Mouse (Mus musculus): ENCODE results near the gene Zhx3.

Zhx3 gene

DNA sequence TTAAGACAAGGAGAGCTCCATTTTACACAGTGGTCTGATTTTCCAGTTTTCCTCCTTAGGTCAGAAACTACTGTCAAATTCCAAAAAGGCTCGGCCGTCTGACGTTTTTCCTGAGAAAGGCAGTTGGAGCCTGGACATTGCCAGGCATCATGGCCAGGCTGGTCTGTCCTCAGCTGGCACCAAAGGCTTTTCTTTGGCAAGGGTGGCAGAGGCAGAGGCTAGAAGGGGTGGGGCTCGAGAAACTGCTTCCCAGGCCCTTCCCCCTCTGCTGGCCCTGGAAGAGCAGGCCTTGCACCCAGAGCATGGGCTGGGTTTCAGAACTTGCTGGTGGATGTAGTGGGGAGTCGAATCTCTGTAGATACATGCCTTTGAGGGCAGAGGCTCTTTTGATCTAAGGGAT, 9.6 kb upstream of the Zhx3 start:
- no peak for DNase-seq (ENCODE audit: low read depth, low spot score)

DNA sequence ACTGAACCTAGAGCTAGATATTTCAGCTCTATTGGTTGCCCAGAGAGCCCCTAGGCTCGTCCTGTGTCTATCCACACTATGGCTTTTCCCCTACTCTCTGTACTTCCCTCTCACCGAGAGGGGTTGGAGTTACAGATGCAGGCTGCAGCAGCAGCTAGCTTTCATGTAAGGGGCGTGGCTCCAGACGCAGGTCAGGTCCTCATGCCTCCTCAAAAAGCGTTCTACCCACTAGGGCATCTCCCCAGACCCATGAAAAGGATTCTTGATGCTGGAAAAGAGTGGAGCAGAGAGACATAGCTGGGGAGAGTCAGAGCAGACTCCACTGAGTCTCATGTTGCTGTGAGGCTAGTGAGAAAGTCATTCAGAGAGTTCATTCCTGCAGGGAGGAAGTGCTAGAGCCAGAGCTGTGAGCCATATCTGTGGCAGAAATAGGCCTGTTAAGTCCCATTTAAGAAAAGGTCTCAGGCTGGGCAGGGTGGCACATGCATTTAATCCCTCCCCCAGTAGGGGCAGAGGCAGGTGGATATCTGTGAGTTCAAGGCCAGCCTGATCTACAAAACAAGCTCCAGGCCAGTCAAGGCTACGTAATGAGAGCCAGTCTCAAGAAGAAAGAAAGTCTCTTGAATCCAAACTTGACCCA, 8.8 kb upstream of the Zhx3 start:
- no peak for DNase-seq (ENCODE audit: low read depth, low spot score)

DNA sequence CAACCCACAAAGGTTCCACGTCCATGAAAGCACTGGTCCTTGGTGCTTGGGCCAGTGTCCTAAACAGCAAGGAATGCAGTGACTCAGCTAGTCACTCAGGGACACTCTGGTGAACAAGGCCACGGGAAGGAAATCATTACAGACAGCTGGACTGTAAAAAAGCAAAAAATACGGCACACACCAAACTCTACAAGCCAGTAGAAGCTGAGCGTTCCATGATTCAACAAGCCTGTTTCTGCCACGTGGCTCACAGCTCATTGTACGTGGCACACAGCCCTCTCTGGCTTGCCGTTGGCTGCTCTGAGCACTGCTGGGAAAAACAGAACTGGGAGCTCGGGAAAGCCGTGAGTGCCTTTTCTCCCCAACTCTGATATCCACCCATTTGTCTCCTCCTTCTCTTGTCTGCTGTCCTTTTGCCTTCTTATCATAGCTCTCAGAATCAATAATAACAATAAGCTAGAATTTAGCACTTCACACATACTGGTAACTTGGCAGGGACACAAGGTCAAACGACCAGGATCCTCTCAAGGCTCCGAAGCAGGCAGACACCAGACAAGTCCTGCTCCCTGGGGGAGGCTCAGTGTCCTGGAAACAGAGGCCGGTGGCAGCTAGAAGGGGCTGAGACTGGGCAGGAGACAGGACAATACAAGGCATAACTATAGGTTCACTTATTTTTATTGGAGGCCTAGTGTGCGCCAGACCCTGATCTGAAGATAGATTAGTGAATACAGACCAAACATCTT, 7.8 kb upstream of the Zhx3 start, which contains the start of gene Lpin3:
Gene Lpin3 (plus strand): TSS at position 218 of the 743 bp plus-strand sequence.
- no peak for DNase-seq (ENCODE audit: low read depth, low spot score)

DNA sequence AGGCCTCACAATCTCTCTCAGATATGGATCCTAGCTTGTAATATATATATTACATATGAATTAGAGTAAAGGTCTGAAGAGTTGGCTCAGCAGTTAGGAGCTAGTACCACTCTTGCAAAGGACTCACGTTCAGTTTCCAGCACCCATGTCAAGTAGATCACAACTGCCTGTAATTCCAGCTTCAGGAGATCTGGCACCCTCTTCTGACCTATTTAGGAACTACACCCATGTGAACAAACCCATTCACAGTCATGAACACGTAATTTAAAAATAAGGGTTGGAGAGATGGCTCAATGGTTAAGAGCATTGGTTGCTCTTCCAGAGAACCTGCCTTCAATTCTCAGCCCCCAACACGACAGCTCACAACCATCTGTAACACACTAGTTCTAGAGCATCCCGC, 3.3 kb upstream of the Zhx3 start:
- DNase-seq (ENCODE audit: low read depth, low spot score): no peak

DNA sequence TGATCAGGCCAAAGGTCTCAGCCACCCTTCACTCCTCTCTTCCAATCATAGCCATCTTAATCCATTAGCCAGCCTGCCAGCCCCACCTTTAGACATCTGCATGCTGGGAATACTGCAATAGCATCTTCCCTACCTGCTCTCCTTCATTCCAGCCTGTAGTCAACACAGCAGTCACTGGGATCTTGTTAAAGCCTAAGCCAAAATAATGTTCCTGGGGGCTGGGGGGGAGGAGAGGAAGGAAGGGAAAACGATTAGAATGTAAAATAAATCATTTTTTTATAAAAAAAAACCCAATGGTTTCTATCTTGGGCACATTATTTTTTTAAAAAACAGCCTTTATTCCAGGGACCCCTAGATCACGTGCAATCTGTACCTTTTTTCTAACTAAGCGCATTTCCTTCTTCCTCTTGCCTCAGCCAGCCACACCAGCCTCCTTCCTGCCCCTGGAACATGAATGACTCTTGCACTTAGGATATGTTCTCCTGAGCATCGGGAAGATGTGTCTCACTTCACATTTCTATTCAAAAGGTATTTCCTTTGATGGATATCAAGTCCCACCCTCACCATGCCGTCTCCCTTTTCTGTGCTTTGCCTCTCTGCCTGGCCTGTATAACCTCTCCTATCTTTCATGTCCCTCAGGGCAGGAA, 1.6 kb upstream of the Zhx3 start:
- DNase-seq (ENCODE audit: low read depth, low spot score): no peak

DNA sequence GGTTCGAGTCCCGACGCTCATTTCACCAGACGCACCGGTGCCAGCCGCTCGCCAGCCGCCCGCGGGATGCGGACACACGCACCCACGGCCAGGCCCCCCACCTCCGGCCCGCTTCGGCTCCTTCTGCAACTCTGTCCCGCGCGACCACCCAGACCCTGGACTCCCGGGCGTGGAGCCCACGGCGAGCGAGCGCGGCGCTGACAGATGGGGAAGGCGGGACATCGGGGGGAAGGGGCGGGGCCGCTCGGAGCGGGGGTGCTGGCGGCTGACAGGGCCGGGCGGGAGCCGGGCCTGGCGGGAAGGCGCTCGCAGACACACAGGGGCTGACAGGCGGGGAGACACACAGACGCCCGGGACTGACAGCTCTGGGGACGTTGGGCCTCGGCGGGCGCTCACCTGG, 403 bp downstream of the Zhx3 start:
- peak; percentile 40 for DNase-seq (ENCODE audit: low read depth, low spot score)

DNA sequence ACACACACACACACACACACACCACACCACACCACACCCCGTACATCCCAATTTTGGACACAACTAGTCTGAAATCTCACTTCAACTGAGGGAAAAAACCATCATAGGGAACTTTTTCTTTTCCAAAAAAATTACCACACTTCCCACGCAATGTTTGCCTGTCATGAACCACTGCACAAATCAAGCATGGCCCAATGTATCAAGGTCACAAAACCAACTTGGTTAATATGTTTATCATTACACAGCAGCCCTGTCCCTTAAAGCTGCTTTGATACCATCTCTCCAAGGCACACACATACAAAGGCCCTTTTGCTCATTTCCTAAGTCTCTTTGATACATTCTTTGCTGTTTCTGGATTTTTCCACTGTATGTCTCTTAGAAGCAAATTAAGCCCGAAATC, 1.5 kb downstream of the Zhx3 start:
- DNase-seq (ENCODE audit: low read depth, low spot score): no peak

DNA sequence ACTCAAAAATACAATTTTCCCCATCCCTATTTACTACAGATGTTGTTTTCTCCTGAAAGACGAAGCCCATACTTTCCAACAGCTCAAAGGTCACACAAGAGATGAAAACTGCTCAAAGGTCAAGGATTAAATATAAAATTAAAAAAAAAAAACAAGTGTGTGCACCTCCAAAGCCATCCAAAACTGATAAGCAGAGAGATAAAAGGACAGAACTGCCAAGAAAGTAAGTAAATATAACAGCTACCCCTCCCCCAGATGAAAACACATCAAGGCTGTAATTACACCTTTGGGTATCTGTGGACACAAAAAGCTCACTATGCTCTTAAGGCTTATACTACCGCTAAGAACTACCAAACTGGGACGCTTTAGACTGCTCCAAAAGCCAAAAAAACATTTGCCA, 3.4 kb downstream of the Zhx3 start:
- no peak for DNase-seq (ENCODE audit: low read depth, low spot score)

DNA sequence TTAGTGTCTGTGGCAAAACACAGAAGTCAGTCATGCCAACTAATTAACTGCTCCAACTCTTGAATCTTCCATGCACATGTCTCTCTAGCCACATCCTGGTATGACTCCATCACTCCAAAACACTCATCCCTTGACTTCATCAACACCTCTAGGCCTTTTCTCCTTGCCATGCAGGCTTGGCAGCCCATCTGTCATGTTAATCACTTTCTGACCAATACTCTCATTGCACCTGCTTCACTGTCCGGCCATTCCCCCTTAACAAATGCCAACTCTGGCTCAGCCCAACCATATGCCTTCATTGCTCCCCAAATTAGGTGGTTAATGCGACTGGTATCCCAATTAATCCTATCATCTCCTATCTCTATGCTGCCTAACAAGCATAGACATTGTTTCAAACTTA, 7.5 kb downstream of the Zhx3 start:
- no peak for DNase-seq (ENCODE audit: low read depth, low spot score)

DNA sequence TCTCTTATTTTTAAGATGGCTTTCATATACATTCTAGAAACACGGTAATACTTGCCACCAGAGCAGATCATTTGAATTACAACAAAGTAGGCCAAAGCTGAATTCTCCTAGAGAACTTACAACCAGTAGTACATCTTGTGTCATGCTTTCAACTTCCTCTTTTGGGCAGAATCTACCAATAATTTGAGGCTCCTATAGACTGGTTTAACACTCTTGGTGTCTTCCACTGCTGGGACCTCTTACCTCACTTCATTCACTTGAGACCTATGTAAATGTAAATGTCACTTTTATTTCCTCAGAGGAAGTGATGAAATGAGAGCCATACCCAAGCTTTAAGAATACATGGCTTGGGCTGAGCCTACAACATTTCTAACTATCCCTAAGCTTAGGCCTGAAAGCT, 8.7 kb downstream of the Zhx3 start:
- DNase-seq (ENCODE audit: low read depth, low spot score): no peak

DNA sequence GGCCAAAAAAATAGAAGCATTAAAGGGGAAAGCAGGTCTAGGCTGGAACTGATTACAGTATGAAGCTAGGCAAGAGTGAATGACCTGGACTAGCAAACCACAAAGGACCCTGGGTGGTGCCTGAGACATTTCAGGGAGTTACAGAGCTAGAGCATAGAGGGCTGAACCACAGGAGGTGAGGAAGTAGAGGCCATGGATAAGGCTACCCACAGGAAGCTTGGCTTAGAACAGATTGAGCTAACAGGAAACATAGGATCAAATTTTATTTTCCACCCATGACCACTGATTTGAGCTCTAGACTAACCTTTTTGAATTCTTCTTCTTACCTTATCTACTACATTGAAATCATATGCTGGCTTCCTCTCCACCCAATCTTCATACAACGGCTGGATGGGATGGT, 12.4 kb downstream of the Zhx3 start:
- no peak for DNase-seq (ENCODE audit: low read depth, low spot score)

DNA sequence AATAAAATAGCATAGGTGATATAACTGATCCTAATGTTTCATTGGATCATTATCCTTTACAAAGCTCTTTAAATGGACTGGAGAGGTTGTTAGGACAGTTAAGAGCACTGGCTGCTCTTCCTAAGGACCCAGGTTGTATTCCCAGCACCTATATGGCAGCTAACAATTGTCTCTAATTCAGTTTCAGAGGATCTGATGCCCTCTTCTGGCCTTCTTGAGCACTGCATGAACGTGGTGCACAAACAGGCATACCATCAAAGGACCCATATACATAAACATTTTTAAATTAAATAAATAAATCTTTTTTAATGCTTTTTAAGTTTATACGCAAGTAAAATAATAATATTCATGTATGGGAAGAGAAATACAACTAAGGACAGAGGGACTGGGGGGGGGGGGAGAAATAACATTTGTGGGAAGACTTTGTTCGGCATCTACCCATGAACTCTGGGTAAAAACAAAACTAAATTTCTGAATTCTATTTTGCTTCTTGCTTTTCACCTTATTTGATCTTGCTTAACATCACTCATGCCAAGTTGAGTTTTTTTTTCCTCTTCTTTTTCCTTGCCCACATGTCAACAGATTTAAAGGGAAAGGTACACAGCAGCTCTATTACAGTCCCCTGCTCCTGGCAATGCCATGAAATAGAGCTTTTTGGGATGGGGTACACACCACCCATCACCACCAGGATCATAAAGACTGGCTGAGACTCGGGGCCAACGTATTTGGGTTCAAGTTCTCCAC, 16.3 kb downstream of the Zhx3 start:
- DNase-seq (ENCODE audit: low read depth, low spot score): no peak

DNA sequence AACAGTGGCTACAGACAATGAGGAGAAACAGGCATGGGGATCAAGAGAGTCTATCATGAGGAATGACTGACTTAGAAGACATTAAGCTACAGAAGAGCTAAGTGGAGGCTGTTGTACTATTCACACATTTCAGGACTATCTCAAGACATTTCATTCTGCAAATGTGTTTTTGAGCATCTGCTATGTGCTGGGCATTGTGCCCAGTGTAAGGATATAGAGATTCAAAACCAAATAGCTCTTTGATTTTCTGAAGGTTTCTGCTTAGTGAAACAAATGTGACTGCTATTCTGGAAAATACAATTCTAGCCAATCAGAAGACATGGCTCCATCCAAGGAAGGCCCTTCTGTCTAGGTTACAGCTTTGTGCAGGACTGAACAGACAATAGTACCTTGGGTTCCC, 18.1 kb downstream of the Zhx3 start:
- no peak for DNase-seq (ENCODE audit: low read depth, low spot score)

DNA sequence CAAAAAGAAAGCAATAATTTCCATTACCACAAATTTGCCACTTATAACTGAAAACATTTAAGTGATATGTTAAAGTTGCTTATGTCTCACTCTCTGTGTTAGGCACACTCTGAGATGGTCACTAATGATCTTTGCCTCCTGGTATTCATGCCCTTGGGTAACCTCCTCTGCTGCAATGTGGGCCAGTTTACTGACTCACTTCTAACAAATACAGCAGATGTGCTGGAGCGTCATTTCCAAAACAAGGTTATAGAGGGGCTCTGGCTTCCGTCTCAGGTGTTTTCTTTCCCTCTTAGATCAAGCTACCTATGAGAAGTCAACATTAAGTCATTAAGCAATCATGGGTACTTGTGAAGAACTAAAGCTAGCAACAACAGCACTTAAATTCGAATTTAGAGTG, 22.4 kb downstream of the Zhx3 start:
- no peak for DNase-seq (ENCODE audit: low read depth, low spot score)

DNA sequence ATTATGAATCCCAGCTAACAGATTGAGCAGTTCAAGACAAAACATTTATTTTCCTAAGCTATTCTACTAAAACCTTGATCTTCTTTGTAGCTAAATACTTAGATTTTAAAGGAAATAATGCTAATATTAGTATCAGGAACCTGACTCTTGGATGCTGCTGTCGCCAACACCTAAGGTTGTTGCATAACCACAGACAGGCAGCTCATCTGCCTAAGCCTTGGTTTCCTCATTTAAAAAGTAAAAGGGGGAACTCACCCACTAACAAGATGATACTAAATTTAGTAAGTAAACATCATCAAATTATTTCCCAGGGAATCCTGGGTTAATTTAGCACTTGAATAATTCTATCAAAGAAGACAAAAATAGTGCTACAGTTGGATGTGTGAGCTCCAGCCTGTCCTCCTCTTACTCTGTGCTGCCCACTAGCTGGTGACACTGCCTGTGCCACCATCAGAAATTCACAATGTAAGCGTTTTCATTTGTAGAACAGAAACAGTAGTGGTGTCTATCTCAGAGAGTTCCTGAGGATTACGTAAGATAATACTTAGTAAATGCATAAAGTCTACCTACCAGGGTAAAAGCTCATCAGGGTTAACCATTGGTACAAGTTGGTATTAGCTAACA, 23.1 kb downstream of the Zhx3 start:
- no peak for DNase-seq (ENCODE audit: low read depth, low spot score)

DNA sequence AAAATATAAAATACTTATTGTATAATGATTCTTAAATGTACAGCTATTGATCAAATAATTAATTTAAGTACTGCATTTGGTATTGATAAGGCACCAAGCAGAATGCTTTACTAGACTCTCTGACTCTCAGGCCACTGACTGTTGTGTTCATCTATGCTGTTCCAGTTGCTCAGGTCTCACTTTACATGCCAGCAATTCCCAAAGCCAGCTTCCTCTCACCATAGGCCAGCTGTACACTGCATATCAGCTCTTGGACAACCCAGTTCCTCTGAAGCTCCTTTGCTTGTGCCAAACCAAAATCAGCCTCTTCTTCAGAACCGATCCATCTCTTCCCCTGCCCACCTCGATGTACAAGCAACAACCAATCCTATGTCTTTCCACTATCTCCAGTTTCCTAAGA, 24.6 kb downstream of the Zhx3 start:
- DNase-seq (ENCODE audit: low read depth, low spot score): no peak

DNA sequence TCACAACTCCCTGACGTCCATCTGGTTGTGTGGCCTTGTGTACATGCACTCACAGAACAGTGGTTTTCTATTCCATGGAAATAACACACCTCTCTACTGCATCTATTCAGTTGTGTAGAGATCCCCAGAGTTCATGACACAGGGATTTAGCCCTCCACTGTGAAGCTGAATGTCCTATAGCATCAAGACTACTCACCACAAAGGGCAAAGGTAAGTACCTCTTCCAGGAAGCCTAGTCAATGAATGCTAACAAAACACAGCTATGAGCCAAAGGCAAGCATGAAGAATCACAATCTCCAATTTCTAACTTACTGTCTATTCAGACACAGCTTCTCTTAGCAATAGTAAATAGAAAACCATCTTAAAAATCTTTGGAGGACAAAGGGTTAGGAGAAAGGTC, 25.1 kb downstream of the Zhx3 start:
- no peak for DNase-seq (ENCODE audit: low read depth, low spot score)

DNA sequence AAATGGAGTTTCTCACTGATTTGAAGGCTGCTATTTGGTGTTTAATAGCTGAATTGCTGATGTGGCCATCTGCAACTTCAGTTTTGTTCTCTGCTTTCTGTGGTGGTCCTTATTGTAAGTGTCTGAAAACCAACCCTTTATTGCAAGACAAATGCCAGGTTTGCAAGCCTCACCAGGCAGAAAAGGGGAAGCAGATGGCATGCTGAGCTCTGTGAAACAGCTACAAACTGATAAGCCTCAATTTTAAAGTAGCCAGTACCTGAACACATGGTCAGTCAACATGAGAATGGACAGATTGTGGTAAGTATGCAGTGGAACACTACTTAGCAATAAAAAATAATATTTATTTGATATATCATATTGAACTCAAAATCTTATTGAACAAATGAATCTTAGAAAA, 32.0 kb downstream of the Zhx3 start:
- DNase-seq (ENCODE audit: low read depth, low spot score): no peak

DNA sequence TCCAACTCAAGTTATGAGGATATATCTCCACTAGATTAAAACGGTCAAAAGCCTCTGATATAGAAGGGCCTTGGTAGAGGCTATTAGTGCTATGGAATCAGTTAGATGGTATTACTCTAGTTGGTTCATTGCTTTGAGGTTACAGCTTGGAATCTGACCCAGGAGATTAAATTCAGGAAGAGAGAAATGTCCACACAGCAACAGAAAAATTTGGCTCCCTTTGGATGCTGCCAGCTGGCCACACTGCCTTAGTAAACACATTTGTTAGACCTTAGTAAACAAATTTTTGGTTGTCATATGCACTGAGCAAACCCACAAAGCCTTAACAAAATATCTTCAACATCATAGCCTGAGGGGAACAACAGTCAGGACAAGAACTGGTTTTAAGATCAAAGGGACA, 62.0 kb downstream of the Zhx3 start:
- DNase-seq (ENCODE audit: low read depth, low spot score): no peak

DNA sequence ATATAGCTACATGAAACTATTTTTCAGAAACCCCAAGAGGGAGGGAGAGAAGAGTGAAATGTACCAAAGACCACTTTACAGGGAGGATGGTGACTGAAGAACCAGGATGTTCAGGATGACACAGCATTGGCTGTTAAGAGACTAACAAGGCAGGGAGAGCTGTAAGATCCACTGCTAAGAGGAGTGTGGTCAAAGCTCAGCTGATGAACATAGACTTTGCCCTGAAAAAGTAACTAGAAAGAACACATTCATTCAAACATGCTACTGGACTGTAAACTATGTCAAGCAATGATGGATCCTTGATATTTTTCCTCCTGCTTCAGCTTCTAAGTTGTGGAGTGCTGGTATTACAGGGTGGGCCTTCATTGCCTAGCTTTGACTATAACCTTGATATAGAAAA, 62.4 kb downstream of the Zhx3 start:
- no peak for DNase-seq (ENCODE audit: low read depth, low spot score)

DNA sequence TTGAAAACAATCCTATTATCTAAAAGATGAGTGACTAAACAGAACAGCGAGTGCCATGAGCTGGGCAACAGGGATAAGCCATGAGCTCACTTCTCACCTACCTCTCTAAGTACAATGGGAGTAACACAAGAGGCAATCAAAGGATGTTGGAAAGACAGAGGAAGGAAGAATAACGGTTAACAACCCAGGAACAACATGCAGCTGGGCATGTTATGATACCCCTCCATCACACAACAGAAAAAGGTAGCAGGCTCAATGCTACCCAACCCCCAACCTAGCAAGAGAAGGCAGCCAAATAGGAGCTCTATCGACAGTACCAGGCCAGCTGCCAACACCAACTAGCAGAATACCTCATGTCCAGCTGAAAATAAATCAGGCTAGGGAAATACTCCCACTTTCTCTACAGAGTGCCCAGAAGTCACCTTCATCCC, 66.7 kb downstream of the Zhx3 start:
- DNase-seq (ENCODE audit: low read depth, low spot score): no peak
